Mouse (Mus musculus) midbrain, embryonic 10.5 days (tissue): ENCODE data around the gene Tnfrsf17. TPM values are rescaled to one million over a fixed set of nuclear protein-coding genes. Genes with fewer than 3 reads are reported as not detected.
"Not testable (repeated sequence)": the region's sequence is repeated elsewhere in the genome, so short reads cannot be mapped to it uniquely, and the experiment has no call there.

ENCODE experiments used
- DNase-seq: peaks from one replicate; pipeline ENCODE4 v3.0.0-alpha.2; 2017; ENCODE audit warnings: low spot score
- H3K27ac ChIP-seq: fragments of 300-500 bp; sonication (generic); replicated peaks from 2 replicates; pipeline ENCODE4 v1.5.1; 2016; ENCODE audit warnings: mild to moderate bottlenecking
- H3K27me3 ChIP-seq: fragments of 300-500 bp; sonication (generic); 2 replicates; pipeline ENCODE4 v1.6.1; 2016; ENCODE audit warnings: low read depth, mild to moderate bottlenecking; ENCODE audit not compliant: poor library complexity, severe bottlenecking
- H3K36me3 ChIP-seq: fragments of 300-500 bp; sonication (generic); 2 replicates; pipeline ENCODE4 v1.6.1; 2016; ENCODE audit warnings: mild to moderate bottlenecking, moderate library complexity
- H3K4me1 ChIP-seq: fragments of 300-500 bp; sonication (generic); 2 replicates; pipeline ENCODE4 v1.6.1; 2016
- H3K4me3 ChIP-seq: fragments of 300-500 bp; sonication (generic); 2 replicates; pipeline ENCODE4 v1.5.1; 2016; ENCODE audit warnings: mild to moderate bottlenecking, moderate library complexity
- H3K9me3 ChIP-seq: fragments of 300-500 bp; sonication (generic); replicated peaks from 2 replicates; pipeline ENCODE4 v1.6.1; 2016; ENCODE audit warnings: mild to moderate bottlenecking
- WGBS: fragments of 180-500 bp; shearing (Covaris S2); methylation state at CpG from one replicate; pipeline ENCODE4 v1.1.7; 2016; 5-methylcytosine and 5-hydroxymethylcytosine counted together
- polyA plus RNA-seq: library from polyadenylated mRNA; unstranded; fragments of >200 nt; fragmentation: Nextera tagmentation; extraction: Ambion mirVana; gene quantifications from 2 replicates; pipeline ENCODE4 v1.2.1, GENCODE M21; 2016

The Tnfrsf17 gene
- polyA plus RNA-seq, 1 experiment from 2014 or later: 0.15 TPM

DNA sequence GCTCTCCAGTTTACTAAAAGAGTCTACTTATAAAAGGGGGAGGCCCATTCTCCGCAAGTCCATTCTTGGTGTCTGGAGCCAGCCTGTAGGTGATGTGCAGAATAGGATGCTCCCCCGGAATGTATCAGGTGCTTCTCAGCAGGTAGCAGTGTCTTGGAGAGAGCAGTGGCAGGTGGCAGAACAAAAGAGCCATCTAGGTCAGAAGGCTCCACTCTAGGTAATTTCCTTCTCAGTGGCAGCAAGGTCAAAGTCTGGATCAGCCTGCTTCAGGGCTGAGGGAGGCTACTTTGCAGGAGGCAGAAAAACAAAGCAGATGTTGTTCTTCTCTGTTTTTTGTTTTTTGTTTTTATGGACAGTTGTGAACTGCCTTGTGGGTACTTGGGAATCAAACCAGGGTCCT lies 47.0 kb downstream of the Tnfrsf17 start:
- H3K9me3 ChIP-seq, H3K27ac ChIP-seq, H3K4me3 ChIP-seq, H3K27me3 ChIP-seq, H3K4me1 ChIP-seq, H3K36me3 ChIP-seq, DNase-seq: not testable (repeated sequence)
- WGBS: 84% methylated on average over 2 of the region's 2 CpGs

DNA sequence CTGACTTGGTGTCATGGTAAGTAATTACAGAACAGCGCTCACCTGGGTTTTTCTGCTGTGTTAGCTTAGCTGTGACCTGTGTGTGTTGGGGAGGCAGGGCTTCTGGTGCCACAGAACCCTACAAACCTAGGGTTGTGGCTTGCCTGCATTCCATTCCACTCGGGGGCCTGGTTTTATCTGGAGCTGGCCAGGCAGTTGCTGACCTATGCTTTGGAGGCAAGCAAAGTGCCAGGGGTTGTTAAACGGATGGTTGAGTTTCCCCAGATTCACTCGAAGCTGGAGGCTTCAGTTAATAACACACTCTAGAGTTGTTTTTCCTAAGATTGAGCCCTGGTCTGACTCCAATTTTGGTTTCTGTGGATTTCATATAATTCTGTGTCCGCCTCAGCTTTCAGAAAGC lies 52.0 kb downstream of the Tnfrsf17 start:
- 79% methylated on average over 5 of the region's 5 CpGs for WGBS
- DNase-seq: no peak
- H3K4me3 ChIP-seq: no peak overlapping the region
- no peak overlapping the region for H3K27ac ChIP-seq
- H3K27me3 ChIP-seq: no peaks in the 10 kb centered on the region
- peaks cover 16% of the 10 kb centered on the region for H3K4me1 ChIP-seq
- no peaks in the 10 kb centered on the region for H3K9me3 ChIP-seq
- H3K36me3 ChIP-seq: no peaks in the 10 kb centered on the region

DNA sequence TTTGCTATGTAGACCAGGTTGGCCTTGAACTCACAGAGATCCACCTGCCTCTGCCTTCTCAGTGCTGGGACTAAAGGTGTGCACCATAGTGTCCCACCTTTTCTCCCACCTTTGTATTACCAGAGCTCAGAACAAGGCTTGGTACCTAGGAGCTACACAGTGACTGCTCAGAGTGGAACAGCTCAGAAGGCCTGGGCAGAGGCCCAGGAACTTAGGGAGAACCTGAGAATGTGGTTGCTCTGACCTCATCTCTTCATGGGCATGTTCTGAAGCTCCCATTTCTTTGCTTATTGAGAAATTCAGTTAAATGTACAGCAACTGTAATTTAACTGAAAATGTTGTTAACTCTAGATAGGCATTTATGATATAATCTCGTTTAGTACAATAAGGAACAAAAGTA lies 53.2 kb downstream of the Tnfrsf17 start:
- Histone ChIP-seq H3K4me3 (no peak overlapping the region), H3K4me1 (peaks cover 16% of the 10 kb centered on the region), H3K9me3 (no peaks in the 10 kb centered on the region), H3K36me3 (no peaks in the 10 kb centered on the region), H3K27me3 (no peaks in the 10 kb centered on the region), H3K27ac (no peak overlapping the region)
- 59% methylated on average over 1 of the region's 1 CpGs for WGBS
- DNase-seq: no peak

DNA sequence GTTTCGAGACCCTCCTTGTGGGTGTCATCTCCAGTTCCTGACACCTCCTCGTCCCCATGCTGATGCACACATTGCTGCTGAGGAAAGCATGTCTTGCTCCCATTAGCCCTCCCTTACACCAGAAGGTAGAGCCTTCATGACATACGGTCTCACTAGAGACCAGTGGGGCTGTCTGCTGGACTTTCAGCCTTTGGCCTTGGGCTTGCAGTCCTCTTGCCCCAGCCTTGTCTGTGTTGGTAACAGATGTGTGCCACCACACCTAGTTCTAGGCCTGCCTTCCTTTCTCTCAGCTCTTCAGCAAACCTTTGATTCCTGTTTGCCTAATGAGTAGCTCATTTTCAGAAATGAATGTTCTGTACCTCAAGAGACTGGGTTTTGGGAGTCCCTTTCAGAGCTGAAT lies 54.8 kb downstream of the Tnfrsf17 start:
- Histone ChIP-seq H3K4me3 (no peak overlapping the region), H3K4me1 (peaks cover 16% of the 10 kb centered on the region), H3K27ac (no peak overlapping the region), H3K9me3 (no peaks in the 10 kb centered on the region), H3K36me3 (no peaks in the 10 kb centered on the region), H3K27me3 (no peaks in the 10 kb centered on the region)
- DNase-seq: no peak
- 93% methylated on average over 3 of the region's 3 CpGs for WGBS

DNA sequence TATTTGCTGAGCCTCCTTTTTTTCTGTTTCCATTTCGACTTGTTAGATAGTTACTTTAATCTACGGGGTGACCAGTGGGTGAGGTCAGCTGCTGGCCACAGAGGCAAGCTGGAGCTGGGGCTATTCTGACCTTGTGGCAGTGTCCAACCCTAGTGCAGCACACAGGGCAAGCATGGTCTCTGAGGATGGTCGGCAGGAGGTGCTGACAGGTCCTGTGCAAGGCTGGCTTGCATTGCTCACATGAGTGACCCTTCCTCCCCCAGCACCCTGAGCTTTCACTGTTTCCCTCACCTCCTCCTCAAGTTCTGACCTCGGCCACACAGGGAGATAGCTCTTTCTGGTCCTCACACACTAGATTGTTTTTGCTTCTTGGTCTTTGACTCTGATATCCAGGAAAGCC lies 55.5 kb downstream of the Tnfrsf17 start:
- Histone ChIP-seq H3K9me3 (no peaks in the 10 kb centered on the region), H3K27me3 (no peaks in the 10 kb centered on the region), H3K4me3 (no peak overlapping the region), H3K36me3 (no peaks in the 10 kb centered on the region), H3K4me1 (peaks cover 16% of the 10 kb centered on the region), H3K27ac (no peak overlapping the region; the same call in 1 of the 2 replicates)
- DNase-seq: no peak
- 43% methylated on average over 4 of the region's 4 CpGs for WGBS

DNA sequence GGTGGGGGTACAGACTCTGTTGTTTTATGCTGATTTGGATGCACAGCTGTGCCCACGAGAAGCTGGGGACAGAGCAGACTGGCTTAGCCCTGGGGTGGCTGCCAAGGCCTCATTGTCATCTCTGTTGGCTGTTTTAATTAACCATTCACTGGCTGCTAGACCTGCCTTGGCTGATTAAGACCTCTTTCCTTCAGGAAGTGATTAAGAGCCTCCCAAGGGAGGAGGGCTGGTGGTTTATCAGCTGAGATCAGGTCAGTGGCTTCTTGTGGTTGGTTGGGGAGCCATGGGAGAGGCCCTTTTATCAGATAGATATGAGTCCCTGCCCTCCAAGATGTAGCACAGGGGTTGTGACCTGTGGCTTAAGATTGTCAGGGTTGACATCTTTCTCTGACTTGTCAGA lies 56.0 kb downstream of the Tnfrsf17 start:
- Histone ChIP-seq H3K4me1 (peaks cover 16% of the 10 kb centered on the region), H3K9me3 (no peaks in the 10 kb centered on the region), H3K27me3 (no peaks in the 10 kb centered on the region), H3K36me3 (no peaks in the 10 kb centered on the region), H3K4me3 (no peak overlapping the region), H3K27ac (0 out of 2 replicates have a peak overlapping the region, but pooled peaks have one; percentile 1)
- 3% methylated on average over 1 of the region's 1 CpGs for WGBS
- DNase-seq: no peak

Other genes starting within 250 kb of the Tnfrsf17 start
- 97.9 and 106 TPM in 2 replicates for gene Litaf, start 247.7 kb upstream of the Tnfrsf17 start, polyA plus RNA-seq
- 24.0 and 27.0 TPM in 2 replicates for gene Txndc11, start 179.2 kb upstream of the Tnfrsf17 start, polyA plus RNA-seq
- gene Zc3h7a, start 137.4 kb upstream of the Tnfrsf17 start, polyA plus RNA-seq: 75.8 and 88.2 TPM in 2 replicates
- gene Rsl1d1, start 110.5 kb upstream of the Tnfrsf17 start, polyA plus RNA-seq: 248 and 283 TPM in 2 replicates
- 76.6 and 83.6 TPM in 2 replicates for gene Gspt1, start 59.5 kb upstream of the Tnfrsf17 start, polyA plus RNA-seq
- 9.7 and 12.9 TPM in 2 replicates for gene Snx29, start 9.1 kb downstream of the Tnfrsf17 start, polyA plus RNA-seq